Mouse (Mus musculus): ENCODE measurements around the gene Lpin3.

Lpin3 gene

GRCm38 (mm10) chr2:160933890-160934289, 53.4 kb downstream of the Lpin3 start:
- no peak for DNase-seq (ENCODE audit: low read depth, low spot score)

- DNase-seq (ENCODE audit: low read depth, low spot score) = no peak
Observed at GRCm38 (mm10) chr2:160934451-160934850, 54.0 kb downstream of the Lpin3 start.

- peak; percentile 43 for DNase-seq (ENCODE audit: low read depth, low spot score)
Observed at GRCm38 (mm10) chr2:160940930-160941709, 60.6 kb downstream of the Lpin3 start.

GRCm38 (mm10) chr2:160942443-160942842, 62.0 kb downstream of the Lpin3 start:
- no peak for DNase-seq (ENCODE audit: low read depth, low spot score)

- DNase-seq (ENCODE audit: low read depth, low spot score) = no peak
Observed at GRCm38 (mm10) chr2:160951595-160951994, 71.1 kb downstream of the Lpin3 start.

- DNase-seq (ENCODE audit: low read depth, low spot score) = no peak
Observed at GRCm38 (mm10) chr2:160953131-160953873, 72.8 kb downstream of the Lpin3 start.

- no peak for DNase-seq (ENCODE audit: low read depth, low spot score)
Observed at GRCm38 (mm10) chr2:160954541-160954940, 74.1 kb downstream of the Lpin3 start.

GRCm38 (mm10) chr2:160955331-160955730, 74.9 kb downstream of the Lpin3 start:
- no peak for DNase-seq (ENCODE audit: low read depth, low spot score)

All from mesoderm, embryonic 11.5 days (tissue).